Mouse (Mus musculus) liver, embryonic 16.5 days (tissue): ENCODE data around the gene Foxp3. TPM values are rescaled to one million over a fixed set of nuclear protein-coding genes. Genes with fewer than 3 reads are reported as not detected.

ENCODE experiments used
- ATAC-seq: fragments of 200-750 bp; cut with Nextera tagmentation; 2 replicates; pipeline ENCODE4 v1.8.0; 2017; ENCODE audit warnings: low read depth, mild to moderate bottlenecking, moderate number of reproducible peaks, moderate library complexity
- H3K27ac ChIP-seq: fragments of 300-500 bp; sonication (generic); 2 replicates; pipeline ENCODE4 v1.5.1; 2014; ENCODE audit warnings: mild to moderate bottlenecking, low read length
- H3K27me3 ChIP-seq: fragments of 300-500 bp; sonication (generic); 2 replicates; pipeline ENCODE4 v1.6.1; 2014; ENCODE audit warnings: low read depth, low read length, mixed read lengths; ENCODE audit not compliant: control insufficient read depth, insufficient read depth
- H3K36me3 ChIP-seq: fragments of 300-500 bp; sonication (generic); 2 replicates; pipeline ENCODE4 v1.6.1; 2014; ENCODE audit warnings: mild to moderate bottlenecking; ENCODE audit not compliant: control insufficient read depth, insufficient read depth
- H3K4me1 ChIP-seq: fragments of 300-500 bp; sonication (generic); 2 replicates; pipeline ENCODE4 v1.6.1; 2014; ENCODE audit warnings: low read depth, low read length, mixed read lengths; ENCODE audit not compliant: control insufficient read depth
- H3K4me2 ChIP-seq: fragments of 300-500 bp; sonication (generic); 2 replicates; pipeline ENCODE4 v1.6.1; 2014; ENCODE audit warnings: low read depth, low read length, mixed read lengths
- H3K4me3 ChIP-seq: fragments of 300-500 bp; sonication (generic); 2 replicates; pipeline ENCODE4 v1.5.1; 2014; ENCODE audit warnings: low read depth, mild to moderate bottlenecking, low read length
- H3K9ac ChIP-seq: fragments of 300-500 bp; sonication (generic); 2 replicates; pipeline ENCODE4 v1.6.1; 2014; ENCODE audit warnings: low read depth, low read length
- H3K9me3 ChIP-seq: fragments of 300-500 bp; sonication (generic); replicated peaks from 2 replicates; pipeline ENCODE4 v1.6.1; 2016; ENCODE audit warnings: low read length; ENCODE audit not compliant: control insufficient read depth
- WGBS: fragments of 180-500 bp; shearing (Covaris S2); extraction: QIAGEN DNeasy Blood & Tissue Kit; methylation state at CpG from one replicate; pipeline ENCODE4 v1.1.7; 2014; ENCODE audit not compliant: insufficient replicate concordance; 5-methylcytosine and 5-hydroxymethylcytosine counted together
- polyA plus RNA-seq: library from polyadenylated mRNA; unstranded; fragments of >200 nt; fragmentation: Nextera tagmentation; extraction: Ambion mirVana; gene quantifications from 2 replicates; pipeline ENCODE4 v1.2.1, GENCODE M21; 2015

Gene Foxp3
- polyA plus RNA-seq, 1 experiment from 2014 or later = 0.09 TPM

DNA sequence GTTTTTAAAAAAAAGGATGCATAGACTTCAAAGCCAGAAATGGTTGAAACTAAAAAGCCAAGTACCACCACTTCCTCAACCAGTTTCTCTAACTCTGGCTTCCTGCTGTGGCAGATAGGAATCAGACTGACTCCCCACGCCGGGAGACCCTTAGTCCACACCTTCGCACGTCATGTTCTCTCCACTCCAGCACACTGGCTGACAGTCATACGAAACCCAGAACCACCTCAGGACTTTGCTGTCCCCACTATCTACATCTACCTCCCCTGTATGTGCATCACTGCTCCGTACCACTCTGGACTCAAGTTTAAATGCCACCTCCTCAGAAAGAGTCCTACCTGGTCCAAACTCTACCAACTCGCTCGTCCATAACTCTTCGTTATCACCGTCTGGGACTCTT, 978 bp upstream of the Foxp3 start:
- Histone ChIP-seq H3K4me3 (peak overlapping the region; percentile 15; the same call in 1 of the 2 replicates), H3K27me3 (no peaks in the 10 kb centered on the region), H3K9ac (no peak overlapping the region), H3K4me2 (peak overlapping the region; percentile 81), H3K27ac (no peak overlapping the region), H3K9me3 (no peaks in the 10 kb centered on the region), H3K4me1 (peaks cover 15% of the 10 kb centered on the region), H3K36me3 (no peaks in the 10 kb centered on the region)
- 45% methylated on average over 10 of the region's 10 CpGs for WGBS
- ATAC-seq = no peak

- ATAC-seq = peak; percentile 97
- Histone ChIP-seq H3K4me1 (peaks cover 15% of the 10 kb centered on the region), H3K36me3 (no peaks in the 10 kb centered on the region), H3K27ac (peak within 1 kb of the TSS; percentile 79), H3K4me3 (peak within 1 kb of the TSS; percentile 74), H3K4me2 (peak within 1 kb of the TSS; percentile 81), H3K9me3 (no peaks in the 10 kb centered on the region), H3K27me3 (no peaks in the 10 kb centered on the region), H3K9ac (peak within 1 kb of the TSS; percentile 76)
- WGBS = 23% methylated on average over 56 of the region's 65 CpGs
Measured at GRCm38 (mm10) chrX:7574087-7574884, 842 bp downstream of the Foxp3 start, which contains the start of gene Ppp1r3f. TSS of gene Ppp1r3f (minus strand) at chrX:7574283.

DNA sequence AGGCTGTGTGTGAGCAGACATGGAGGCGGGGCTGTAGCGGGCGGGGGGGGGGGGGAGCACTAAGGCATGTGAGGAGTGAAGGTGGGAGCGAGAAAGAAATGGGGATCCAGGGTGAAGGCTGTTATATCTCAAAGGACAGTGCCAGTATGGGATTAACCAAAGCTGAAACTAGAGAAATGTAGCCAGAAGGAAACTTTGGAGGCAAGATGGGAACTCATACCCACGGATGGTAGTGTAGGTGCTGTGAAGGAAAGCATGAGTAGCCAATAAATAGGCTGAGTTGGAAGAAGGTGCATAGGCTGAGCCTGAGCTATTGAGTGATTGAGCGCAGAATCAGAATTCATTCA, 1.4 kb downstream of the Foxp3 start:
- ATAC-seq = no peak
- peak overlapping the region; percentile 60 for H3K4me2 ChIP-seq
- peaks cover 15% of the 10 kb centered on the region for H3K4me1 ChIP-seq
- H3K9me3 ChIP-seq = no peaks in the 10 kb centered on the region
- peak overlapping the region; percentile 54 for H3K9ac ChIP-seq
- no peaks in the 10 kb centered on the region for H3K36me3 ChIP-seq
- peak overlapping the region; percentile 74 for H3K4me3 ChIP-seq
- WGBS = 26% methylated on average over 5 of the region's 6 CpGs
- no peaks in the 10 kb centered on the region for H3K27me3 ChIP-seq
- peak overlapping the region; percentile 77; the same call in 1 of the 2 replicates for H3K27ac ChIP-seq

GRCm38 (mm10) chrX:7581151-7581550, 7.7 kb downstream of the Foxp3 start:
- H3K9me3 ChIP-seq = no peaks in the 10 kb centered on the region
- H3K9ac ChIP-seq = no peak overlapping the region
- ATAC-seq = no peak
- WGBS = 67% methylated on average over 2 of the region's 2 CpGs
- no peak overlapping the region for H3K4me2 ChIP-seq
- no peaks in the 10 kb centered on the region for H3K36me3 ChIP-seq
- H3K27me3 ChIP-seq = no peaks in the 10 kb centered on the region
- no peaks in the 10 kb centered on the region for H3K4me1 ChIP-seq
- no peak overlapping the region for H3K27ac ChIP-seq
- no peak overlapping the region for H3K4me3 ChIP-seq

DNA sequence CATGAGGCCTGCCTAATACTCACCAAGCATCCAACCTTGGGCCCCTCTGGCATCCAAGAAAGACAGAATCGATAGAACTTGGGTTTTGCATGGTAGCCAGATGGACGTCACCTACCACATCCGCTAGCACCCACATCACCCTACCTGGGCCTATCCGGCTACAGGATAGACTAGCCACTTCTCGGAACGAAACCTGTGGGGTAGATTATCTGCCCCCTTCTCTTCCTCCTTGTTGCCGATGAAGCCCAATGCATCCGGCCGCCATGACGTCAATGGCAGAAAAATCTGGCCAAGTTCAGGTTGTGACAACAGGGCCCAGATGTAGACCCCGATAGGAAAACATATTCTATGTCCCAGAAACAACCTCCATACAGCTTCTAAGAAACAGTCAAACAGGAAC, 10.4 kb downstream of the Foxp3 start:
- no peak overlapping the region for H3K4me2 ChIP-seq
- H3K9me3 ChIP-seq = no peaks in the 10 kb centered on the region
- H3K4me3 ChIP-seq = no peak overlapping the region
- ATAC-seq = no peak
- no peaks in the 10 kb centered on the region for H3K36me3 ChIP-seq
- no peaks in the 10 kb centered on the region for H3K4me1 ChIP-seq
- 82% methylated on average over 11 of the region's 11 CpGs for WGBS
- H3K27me3 ChIP-seq = no peaks in the 10 kb centered on the region
- H3K27ac ChIP-seq = no peak overlapping the region
- no peak overlapping the region for H3K9ac ChIP-seq

- no peak overlapping the region for H3K4me2 ChIP-seq
- H3K9me3 ChIP-seq = no peaks in the 10 kb centered on the region
- H3K36me3 ChIP-seq = no peaks in the 10 kb centered on the region
- H3K27ac ChIP-seq = no peak overlapping the region
- H3K27me3 ChIP-seq = no peaks in the 10 kb centered on the region
- 48% methylated on average over 4 of the region's 5 CpGs for WGBS
- H3K9ac ChIP-seq = no peak overlapping the region
- ATAC-seq = no peak
- no peak overlapping the region for H3K4me3 ChIP-seq
- no peaks in the 10 kb centered on the region for H3K4me1 ChIP-seq
Measured at GRCm38 (mm10) chrX:7586356-7586755, 12.9 kb downstream of the Foxp3 start.

- Histone ChIP-seq H3K27me3 (no peaks in the 10 kb centered on the region), H3K4me3 (no peak overlapping the region), H3K9me3 (no peaks in the 10 kb centered on the region), H3K27ac (no peak overlapping the region), H3K36me3 (0 out of 2 replicates have a peak, but pooled peaks cover 2% of the 10 kb centered on the region), H3K9ac (no peak overlapping the region), H3K4me1 (no peaks in the 10 kb centered on the region), H3K4me2 (no peak overlapping the region)
- no peak for ATAC-seq
- 86% methylated on average over 9 of the region's 9 CpGs for WGBS
Measured at GRCm38 (mm10) chrX:7595371-7595770, 21.9 kb downstream of the Foxp3 start.

GRCm38 (mm10) chrX:7604004-7604403, 30.6 kb downstream of the Foxp3 start:
- Histone ChIP-seq H3K36me3 (no peaks in the 10 kb centered on the region), H3K9ac (no peak overlapping the region; the same call in 1 of the 2 replicates), H3K4me3 (no peak overlapping the region), H3K9me3 (no peaks in the 10 kb centered on the region), H3K4me1 (no peaks in the 10 kb centered on the region; the same call in 1 of the 2 replicates), H3K27me3 (peaks cover 5% of the 10 kb centered on the region; the same call in 1 of the 2 replicates), H3K4me2 (peak overlapping the region; percentile 73), H3K27ac (no peak overlapping the region)
- 55% methylated on average over 7 of the region's 7 CpGs for WGBS
- ATAC-seq = no peak

- 14% methylated on average over 28 of the region's 28 CpGs for WGBS
Measured at GRCm38 (mm10) chrX:7604879-7605574, 31.6 kb downstream of the Foxp3 start, which contains the start of gene Ccdc22. TSS of gene Ccdc22 (minus strand) at chrX:7605517.

More at GRCm38 (mm10) chrX:7604879-7605574, 31.6 kb downstream of the Foxp3 start, which contains the start of gene Ccdc22:
- ATAC-seq = peak; percentile 96
- H3K9me3 ChIP-seq = no peaks in the 10 kb centered on the region
- no peaks in the 10 kb centered on the region; the same call in 1 of the 2 replicates for H3K4me1 ChIP-seq
- H3K27me3 ChIP-seq = peaks cover 7% of the 10 kb centered on the region; the same call in 1 of the 2 replicates
- H3K4me2 ChIP-seq = peak within 1 kb of the TSS; percentile 73
- peak within 1 kb of the TSS; percentile 66 for H3K4me3 ChIP-seq
- H3K27ac ChIP-seq = peak within 1 kb of the TSS; percentile 24; the same call in 1 of the 2 replicates
- no peaks in the 10 kb centered on the region for H3K36me3 ChIP-seq
- H3K9ac ChIP-seq = peak within 1 kb of the TSS; percentile 59
